Mouse (Mus musculus): Measurements from ENCODE around the gene Gopc.

DNA sequence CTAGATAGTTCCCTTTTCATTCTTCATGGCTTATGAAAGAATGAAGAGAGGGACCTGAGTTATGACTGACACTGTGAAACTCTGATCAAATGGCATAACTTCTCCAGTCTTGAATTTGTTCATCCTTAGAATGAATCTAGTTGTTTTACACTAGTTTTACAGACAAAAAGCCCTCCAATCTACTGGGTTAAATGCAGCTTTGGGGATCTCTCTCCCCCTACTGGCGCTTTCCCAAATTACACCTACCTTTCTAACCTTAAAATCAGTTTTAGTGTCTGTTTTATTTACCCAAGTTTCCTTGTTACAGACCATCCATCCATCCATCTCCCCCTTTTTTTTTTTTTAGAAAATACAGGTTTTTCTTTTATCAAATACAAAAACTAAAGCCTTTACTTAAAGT is 50.9 kb downstream of the Gopc start:
- TF ChIP-seq POLR2A (IDR thresholded peaks at IDR 0.05; ENCODE audit: borderline replicate concordance, insufficient read depth, low read length) (no peak), CTCF (IDR thresholded peaks at IDR 0.05; ENCODE audit: borderline replicate concordance, insufficient read depth, low read depth, low read length) (peak; percentile 18; the same call in 1 of the 2 replicates)
